Mouse (Mus musculus): ENCODE data around the gene Vipas39. TPM values are rescaled to one million over a fixed set of nuclear protein-coding genes. Genes with fewer than 3 reads are reported as not detected.
"Not testable (repeated sequence)": the region's sequence is repeated elsewhere in the genome, so short reads cannot be mapped to it uniquely, and the experiment has no call there.

Gene Vipas39
- polyA plus RNA-seq, 1 experiment from 2014 or later, result 32.4 TPM

DNA sequence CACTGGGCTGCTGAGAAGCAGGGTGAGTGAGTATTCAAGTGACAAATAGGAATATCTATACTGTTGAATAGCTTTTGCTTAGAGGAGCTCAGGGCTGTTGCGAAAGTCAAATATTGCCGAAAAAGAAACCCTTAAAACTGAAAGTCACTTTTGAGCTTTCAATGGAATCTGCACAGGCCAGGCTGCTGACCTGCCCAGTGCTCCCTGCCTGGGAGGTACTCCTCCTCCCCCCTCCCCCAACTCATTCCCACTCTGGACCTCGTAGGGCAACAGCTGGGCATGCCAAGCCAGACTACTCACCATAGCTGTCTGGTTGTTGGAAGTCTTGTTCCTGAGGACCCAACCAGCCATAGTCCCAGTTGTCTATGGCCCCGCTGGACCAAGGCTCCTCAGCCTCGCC is 18.7 kb upstream of the Vipas39 start:
- Histone ChIP-seq H3K4me1 (peaks cover 1% of the 10 kb centered on the region), H3K9me3 (0 out of 2 replicates have a peak, but pooled peaks cover 3% of the 10 kb centered on the region), H3K27ac (replicated peaks) (no peak overlapping the region), H3K4me3 (no peak overlapping the region), H3K9ac (no peak overlapping the region), H3K4me2 (no peak overlapping the region), H3K36me3 (no peaks in the 10 kb centered on the region), H3K27me3 (replicated peaks) (no peaks in the 10 kb centered on the region)
- WGBS, result 80% methylated on average over 5 of the region's 5 CpGs
- no peak for ATAC-seq (ENCODE audit: extremely low read depth, insufficient number of reproducible peaks, low FRiP score, low TSS enrichment)

DNA sequence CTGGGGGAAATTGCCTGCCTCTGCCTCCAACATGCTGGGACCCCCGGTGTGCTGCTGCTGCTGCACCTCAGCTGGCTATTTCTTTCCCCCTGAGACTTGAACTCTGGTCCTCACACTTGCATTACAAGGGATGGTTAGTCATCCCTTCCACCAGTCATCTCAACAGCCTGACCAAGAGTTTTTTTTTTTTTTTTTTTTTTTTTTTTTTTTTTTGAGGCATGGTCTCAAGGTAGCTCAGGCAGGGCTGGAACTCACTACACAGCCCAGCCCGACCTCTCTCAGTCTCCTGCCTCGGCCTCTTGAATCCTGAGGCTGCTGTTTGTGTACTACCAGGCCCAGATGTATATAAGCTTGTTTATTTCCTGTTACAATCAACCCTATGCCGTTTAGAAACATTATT is 18.2 kb upstream of the Vipas39 start:
- Histone ChIP-seq H3K4me2 (no peak overlapping the region), H3K9ac (no peak overlapping the region), H3K4me1 (peaks cover 6% of the 10 kb centered on the region), H3K36me3 (no peaks in the 10 kb centered on the region), H3K9me3 (0 out of 2 replicates have a peak, but pooled peaks cover 3% of the 10 kb centered on the region), H3K27ac (replicated peaks) (no peak overlapping the region), H3K4me3 (no peak overlapping the region), H3K27me3 (replicated peaks) (no peaks in the 10 kb centered on the region)
- ATAC-seq (ENCODE audit: extremely low read depth, insufficient number of reproducible peaks, low FRiP score, low TSS enrichment), result no peak
- WGBS, result 74% methylated on average over 4 of the region's 4 CpGs

DNA sequence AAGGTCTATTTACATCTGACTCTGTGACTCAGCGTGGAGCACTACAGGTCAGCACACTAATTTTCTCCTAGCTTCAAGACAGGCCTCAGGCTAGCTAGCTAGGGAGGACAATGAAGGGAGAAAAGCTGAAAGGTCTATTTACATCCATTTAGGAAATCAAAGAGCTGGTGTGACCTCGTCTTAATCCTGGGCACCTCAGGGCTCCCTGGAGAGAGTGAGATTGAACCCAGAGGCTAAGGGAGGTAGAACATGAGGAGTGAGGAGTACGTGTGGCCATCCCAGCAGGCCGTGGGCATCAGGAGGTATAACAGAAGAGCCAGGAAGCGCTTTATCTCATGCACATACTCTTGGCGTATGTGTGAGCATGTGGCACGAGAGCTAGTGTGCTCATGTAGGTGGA is 17.6 kb upstream of the Vipas39 start:
- Histone ChIP-seq H3K9ac (no peak overlapping the region), H3K9me3 (0 out of 2 replicates have a peak, but pooled peaks cover 3% of the 10 kb centered on the region), H3K4me1 (peaks cover 11% of the 10 kb centered on the region), H3K27ac (replicated peaks) (no peak overlapping the region), H3K27me3 (replicated peaks) (no peaks in the 10 kb centered on the region), H3K4me2 (no peak overlapping the region), H3K4me3 (no peak overlapping the region), H3K36me3 (no peaks in the 10 kb centered on the region)
- 69% methylated on average over 7 of the region's 7 CpGs for WGBS
- no peak for ATAC-seq (ENCODE audit: extremely low read depth, insufficient number of reproducible peaks, low FRiP score, low TSS enrichment)

DNA sequence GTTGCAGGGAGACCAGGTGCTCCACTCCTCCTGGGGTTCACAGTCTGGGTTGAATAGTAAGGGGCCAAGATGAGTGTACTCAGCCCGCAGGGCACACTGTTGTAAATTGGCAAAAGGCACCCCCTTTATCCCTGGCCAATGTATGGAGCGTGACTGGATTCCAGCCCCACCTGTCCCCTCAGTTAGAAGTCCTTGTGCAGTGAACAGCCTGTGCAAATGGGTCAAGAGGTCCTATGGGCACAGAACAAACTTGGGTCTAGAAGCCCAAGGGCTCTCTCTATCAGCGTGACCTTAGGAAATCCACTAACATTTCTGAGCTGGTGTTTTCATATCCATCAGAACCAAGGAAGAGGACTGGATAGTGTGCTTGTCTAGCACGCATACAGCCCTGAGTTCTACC is 16.7 kb upstream of the Vipas39 start:
- H3K4me1 ChIP-seq, result peaks cover 21% of the 10 kb centered on the region
- no peak overlapping the region for H3K9ac ChIP-seq
- WGBS, result 90% methylated on average over 4 of the region's 4 CpGs
- ATAC-seq (ENCODE audit: extremely low read depth, insufficient number of reproducible peaks, low FRiP score, low TSS enrichment), result no peak
- no peak overlapping the region for H3K27ac ChIP-seq (replicated peaks)
- H3K9me3 ChIP-seq, result no peaks in the 10 kb centered on the region
- H3K36me3 ChIP-seq, result no peaks in the 10 kb centered on the region
- H3K27me3 ChIP-seq (replicated peaks), result no peaks in the 10 kb centered on the region
- H3K4me2 ChIP-seq, result no peak overlapping the region
- H3K4me3 ChIP-seq, result no peak overlapping the region

DNA sequence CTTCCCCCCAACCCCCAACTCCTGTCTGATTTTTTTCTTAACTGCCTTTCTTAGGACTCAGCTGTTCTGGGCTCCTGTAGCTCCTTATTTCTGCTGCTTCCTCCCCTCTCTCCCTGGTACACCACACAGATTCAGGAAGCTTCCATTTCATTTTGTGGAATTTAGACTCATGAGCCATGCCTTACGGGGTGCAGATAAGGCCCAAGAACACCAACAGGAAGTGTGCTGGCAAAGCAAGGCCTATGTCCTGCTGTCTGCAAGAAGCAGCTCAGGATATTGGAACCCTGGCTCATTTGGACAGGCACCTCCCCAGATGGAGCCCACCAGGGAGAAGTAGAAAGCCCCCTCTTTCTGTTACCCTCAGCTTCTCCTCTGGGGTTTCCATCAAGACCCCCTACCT is 15.7 kb upstream of the Vipas39 start:
- no peak for ATAC-seq (ENCODE audit: extremely low read depth, insufficient number of reproducible peaks, low FRiP score, low TSS enrichment)
- H3K36me3 ChIP-seq, result peaks cover 3% of the 10 kb centered on the region; the same call in 1 of the 2 replicates
- H3K4me2 ChIP-seq, result no peak overlapping the region
- 37% methylated on average over 1 of the region's 1 CpGs for WGBS
- H3K9me3 ChIP-seq, result no peaks in the 10 kb centered on the region
- H3K9ac ChIP-seq, result no peak overlapping the region
- peaks cover 27% of the 10 kb centered on the region for H3K4me1 ChIP-seq
- H3K4me3 ChIP-seq, result no peak overlapping the region
- no peak overlapping the region for H3K27ac ChIP-seq (replicated peaks)
- no peaks in the 10 kb centered on the region for H3K27me3 ChIP-seq (replicated peaks)

DNA sequence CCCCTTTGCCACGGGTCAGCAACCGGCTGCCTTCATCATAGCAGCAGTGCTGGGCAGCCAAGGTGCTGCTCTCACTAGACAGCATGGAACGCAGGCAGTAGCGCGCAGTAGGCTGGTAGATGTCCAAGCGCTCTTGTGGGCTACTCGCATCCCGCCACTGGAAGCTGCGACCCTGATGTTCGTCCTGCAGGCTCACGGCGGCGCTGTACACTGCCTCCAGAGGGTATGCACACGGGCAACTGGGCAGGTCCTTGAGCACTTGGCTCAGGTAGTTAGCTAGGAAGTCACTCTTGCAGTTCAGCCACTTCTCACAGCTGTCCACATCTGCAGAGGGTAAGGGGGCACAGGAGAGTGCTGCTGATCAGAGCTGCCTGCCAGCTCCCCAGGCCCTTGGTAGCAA is 13.8 kb upstream of the Vipas39 start:
- Histone ChIP-seq H3K27ac (replicated peaks) (no peak overlapping the region), H3K4me2 (no peak overlapping the region), H3K27me3 (replicated peaks) (no peaks in the 10 kb centered on the region), H3K9ac (no peak overlapping the region), H3K9me3 (no peaks in the 10 kb centered on the region), H3K4me1 (peaks cover 30% of the 10 kb centered on the region), H3K36me3 (peaks cover 21% of the 10 kb centered on the region), H3K4me3 (no peak overlapping the region)
- WGBS, result 50% methylated on average over 14 of the region's 14 CpGs
- no peak for ATAC-seq (ENCODE audit: extremely low read depth, insufficient number of reproducible peaks, low FRiP score, low TSS enrichment)

DNA sequence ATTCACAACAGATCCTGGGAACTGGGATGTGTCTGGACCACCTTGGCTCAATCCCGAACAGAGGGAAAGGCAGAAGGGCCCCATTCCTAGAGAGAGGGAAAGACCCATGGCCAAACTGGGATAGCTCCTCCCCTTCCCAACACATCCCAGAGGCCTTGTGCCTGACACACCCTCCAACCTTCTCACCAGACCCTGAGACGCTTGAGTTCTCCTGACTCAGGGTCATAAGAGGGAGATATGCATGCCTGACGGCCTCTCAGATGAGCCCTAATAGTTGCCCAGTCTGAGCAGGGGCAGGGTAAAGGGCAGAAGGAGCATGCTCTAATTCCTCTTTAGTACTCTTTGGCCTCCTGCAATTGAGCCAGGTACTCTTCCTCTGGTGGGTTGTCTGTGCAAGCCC is 13.3 kb upstream of the Vipas39 start:
- no peaks in the 10 kb centered on the region for H3K9me3 ChIP-seq
- H3K27ac ChIP-seq (replicated peaks), result peak overlapping the region; percentile 82
- no peaks in the 10 kb centered on the region for H3K27me3 ChIP-seq (replicated peaks)
- no peak overlapping the region for H3K4me2 ChIP-seq
- WGBS, result 33% methylated on average over 3 of the region's 3 CpGs
- peaks cover 30% of the 10 kb centered on the region for H3K4me1 ChIP-seq
- 0 out of 2 replicates have a peak, but pooled peaks have one; percentile 1 for ATAC-seq (ENCODE audit: extremely low read depth, insufficient number of reproducible peaks, low FRiP score, low TSS enrichment)
- H3K36me3 ChIP-seq, result peaks cover 27% of the 10 kb centered on the region
- H3K9ac ChIP-seq, result no peak overlapping the region
- no peak overlapping the region for H3K4me3 ChIP-seq

DNA sequence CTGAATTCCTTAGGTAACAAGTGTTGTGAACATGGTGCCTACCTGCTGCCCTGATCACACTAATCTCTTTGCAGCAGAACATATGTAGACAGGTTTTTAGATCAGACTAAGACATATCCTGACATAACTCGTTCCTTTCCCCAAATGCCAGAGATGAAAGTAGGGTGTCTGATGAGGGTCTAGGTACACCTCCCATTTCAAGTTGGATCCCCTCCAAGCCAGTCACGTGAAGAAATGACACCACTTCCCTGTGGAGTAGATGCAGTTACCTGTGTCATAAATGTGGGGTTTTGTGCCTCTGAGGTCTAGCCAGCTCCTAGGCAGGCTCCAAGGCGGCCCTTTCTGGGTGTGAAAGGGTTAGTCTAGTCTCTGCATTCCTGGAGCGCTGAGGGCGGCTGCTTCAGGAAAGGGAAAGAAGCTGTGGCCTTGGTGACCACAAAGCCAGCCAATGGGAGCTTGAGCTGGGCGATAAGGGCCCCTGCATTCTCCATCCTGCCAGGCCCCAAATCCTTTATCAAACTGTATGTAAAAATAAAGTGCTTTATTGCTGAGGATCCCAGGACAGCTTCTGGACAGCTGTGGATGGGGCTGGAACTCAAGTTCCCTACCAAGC is 12.2 kb upstream of the Vipas39 start:
- Histone ChIP-seq H3K4me3 (peak overlapping the region; percentile 34), H3K4me2 (peak overlapping the region; percentile 63), H3K27me3 (replicated peaks) (no peaks in the 10 kb centered on the region), H3K4me1 (peaks cover 30% of the 10 kb centered on the region), H3K27ac (replicated peaks) (peak overlapping the region; percentile 82), H3K9me3 (no peaks in the 10 kb centered on the region), H3K36me3 (peaks cover 38% of the 10 kb centered on the region), H3K9ac (peak overlapping the region; percentile 45; the same call in 1 of the 2 replicates)
- 7% methylated on average over 6 of the region's 6 CpGs for WGBS
- ATAC-seq (ENCODE audit: extremely low read depth, insufficient number of reproducible peaks, low FRiP score, low TSS enrichment), result peak; percentile 67

DNA sequence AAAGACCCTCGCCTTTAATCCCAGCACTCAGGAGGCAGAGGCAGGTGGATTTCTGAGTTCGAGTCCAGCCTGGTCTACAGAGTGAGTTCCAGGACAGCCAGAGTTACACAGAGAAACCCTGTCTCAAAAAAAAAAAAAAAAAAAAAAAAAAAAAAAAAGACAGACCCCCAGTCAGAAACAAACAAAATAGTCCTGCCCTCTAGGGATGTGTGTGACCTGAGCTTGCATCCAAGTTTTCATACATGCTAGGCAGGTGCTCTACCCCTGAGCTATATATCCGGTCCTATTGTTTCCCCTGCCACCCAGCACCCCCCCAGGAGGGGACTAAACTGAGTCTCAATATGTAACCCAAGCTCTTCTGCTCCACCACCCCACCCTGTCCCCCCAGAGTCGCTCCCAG is 11.2 kb upstream of the Vipas39 start:
- not testable (repeated sequence) for H3K9me3 ChIP-seq; H3K4me2 ChIP-seq; ATAC-seq (ENCODE audit: extremely low read depth, insufficient number of reproducible peaks, low FRiP score, low TSS enrichment); H3K4me3 ChIP-seq; H3K9ac ChIP-seq; H3K27me3 ChIP-seq (replicated peaks)
- Histone ChIP-seq H3K36me3 (peaks cover 48% of the 10 kb centered on the region), H3K4me1 (peaks cover 30% of the 10 kb centered on the region), H3K27ac (replicated peaks) (peak overlapping the region; percentile 82)
- 73% methylated on average over 4 of the region's 4 CpGs for WGBS

DNA sequence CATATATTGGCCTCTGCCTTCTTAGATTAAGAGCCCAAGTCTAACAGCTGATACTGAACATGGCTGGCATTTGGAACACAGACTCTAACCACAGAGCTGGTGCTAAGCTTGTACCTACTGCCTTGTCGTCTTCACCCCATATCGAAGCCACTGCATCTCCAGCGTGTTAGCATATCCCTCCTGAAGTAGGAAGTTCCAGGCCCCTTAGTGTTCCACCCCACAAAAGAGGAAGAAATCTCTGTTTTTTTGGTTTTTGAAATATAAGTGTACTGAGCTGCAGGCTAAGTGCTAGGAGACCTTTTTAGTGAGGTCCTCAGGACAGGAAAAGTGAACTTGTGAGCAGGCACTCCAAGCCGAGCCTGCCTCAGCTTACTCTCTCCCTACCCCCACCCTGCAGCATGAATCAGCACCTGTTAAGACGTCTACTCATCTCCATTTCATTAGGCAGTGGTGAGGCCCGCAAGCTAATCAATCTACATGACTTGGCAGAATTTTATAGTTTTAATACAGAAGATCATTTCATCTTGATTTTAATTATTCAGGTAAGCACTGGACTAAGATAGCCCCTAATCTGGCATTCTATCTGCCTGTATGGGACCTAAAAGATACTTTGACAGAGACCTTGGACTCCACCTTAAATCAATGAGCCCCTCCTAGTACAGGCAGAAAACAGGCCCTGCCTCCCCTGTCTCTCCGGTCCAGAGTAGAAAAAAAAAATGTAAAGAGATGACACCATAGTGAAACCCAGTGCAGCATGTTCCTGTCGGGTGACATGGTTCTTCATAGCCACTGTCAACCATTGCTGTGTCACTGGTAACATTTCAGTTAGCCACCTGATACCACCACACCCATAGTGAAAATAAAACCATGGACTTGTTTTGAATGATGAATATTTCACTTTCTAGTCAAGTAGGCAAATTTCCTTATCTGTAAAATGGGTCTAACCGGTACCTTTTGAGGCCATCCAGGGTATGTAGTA is 9.1 kb upstream of the Vipas39 start:
- WGBS, result 83% methylated on average over 9 of the region's 9 CpGs
- H3K27ac ChIP-seq (replicated peaks), result no peak overlapping the region
- peaks cover 30% of the 10 kb centered on the region for H3K4me1 ChIP-seq
- no peak for ATAC-seq (ENCODE audit: extremely low read depth, insufficient number of reproducible peaks, low FRiP score, low TSS enrichment)
- H3K4me3 ChIP-seq, result no peak overlapping the region
- H3K27me3 ChIP-seq (replicated peaks), result no peaks in the 10 kb centered on the region
- H3K36me3 ChIP-seq, result peaks cover 69% of the 10 kb centered on the region
- H3K4me2 ChIP-seq, result no peak overlapping the region
- no peaks in the 10 kb centered on the region for H3K9me3 ChIP-seq
- H3K9ac ChIP-seq, result no peak overlapping the region

DNA sequence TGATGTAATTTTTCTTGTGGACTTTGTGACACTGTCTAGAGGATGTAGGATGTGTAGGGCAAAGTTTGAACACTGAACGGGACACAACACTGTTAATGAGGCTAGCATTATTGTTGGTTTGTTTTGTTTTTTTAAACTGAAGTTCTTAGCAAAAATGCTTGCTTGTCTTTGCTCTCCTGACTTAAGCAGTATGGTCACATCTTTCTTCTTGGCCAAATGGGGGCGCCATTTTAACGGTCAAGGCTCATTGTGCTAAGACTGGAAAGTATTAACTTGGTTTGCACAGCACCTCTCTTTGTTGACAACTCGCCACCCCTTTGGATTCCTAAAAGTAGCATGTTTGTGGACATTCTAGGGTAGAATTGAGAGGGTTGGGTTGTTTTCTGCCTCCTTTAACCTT is 1.6 kb upstream of the Vipas39 start:
- WGBS, result 16% methylated on average over 4 of the region's 4 CpGs
- Histone ChIP-seq H3K4me3 (peak overlapping the region; percentile 72), H3K4me2 (peak overlapping the region; percentile 86), H3K4me1 (peaks cover 27% of the 10 kb centered on the region), H3K9me3 (no peaks in the 10 kb centered on the region), H3K9ac (peak overlapping the region; percentile 96), H3K27ac (replicated peaks) (no peak overlapping the region; the same call in 1 of the 2 replicates), H3K27me3 (replicated peaks) (no peaks in the 10 kb centered on the region), H3K36me3 (peaks cover 58% of the 10 kb centered on the region)
- ATAC-seq (ENCODE audit: extremely low read depth, insufficient number of reproducible peaks, low FRiP score, low TSS enrichment), result no peak

All from heart, embryonic 13.5 days (tissue).